Mouse (Mus musculus) stomach, embryonic 15.5 days (tissue): ENCODE measurements around the gene Bcl7a. TPM values are rescaled to one million over a fixed set of nuclear protein-coding genes. Genes with fewer than 3 reads are reported as not detected.

ENCODE experiments used
- ATAC-seq: fragments of 200-750 bp; cut with Nextera tagmentation; 2 replicates; pipeline ENCODE4 v1.8.0; 2017; ENCODE audit warnings: low read depth, moderate number of reproducible peaks, moderate TSS enrichment; ENCODE audit not compliant: insufficient read depth, low FRiP score
- H3K27ac ChIP-seq: fragments of 300-500 bp; sonication (generic); 2 replicates; pipeline ENCODE4 v1.5.1; 2015; ENCODE audit warnings: mild to moderate bottlenecking, inconsistent platforms
- H3K27me3 ChIP-seq: fragments of 300-500 bp; sonication (generic); replicated peaks from 2 replicates; pipeline ENCODE4 v1.6.1; 2015; ENCODE audit warnings: inconsistent platforms
- H3K36me3 ChIP-seq: fragments of 300-500 bp; sonication (generic); 2 replicates; pipeline ENCODE4 v1.6.1; 2015; ENCODE audit warnings: inconsistent platforms
- H3K4me1 ChIP-seq: fragments of 300-500 bp; sonication (generic); 2 replicates; pipeline ENCODE4 v1.6.1; 2015; ENCODE audit warnings: inconsistent platforms
- H3K4me2 ChIP-seq: fragments of 300-500 bp; sonication (generic); 2 replicates; pipeline ENCODE4 v1.6.1; 2015; ENCODE audit warnings: mild to moderate bottlenecking, inconsistent platforms
- H3K4me3 ChIP-seq: fragments of 300-500 bp; sonication (generic); replicated peaks from 2 replicates; pipeline ENCODE4 v1.5.1; 2015; ENCODE audit warnings: inconsistent platforms
- H3K9ac ChIP-seq: fragments of 300-500 bp; sonication (generic); 2 replicates; pipeline ENCODE4 v1.6.1; 2015; ENCODE audit warnings: inconsistent platforms
- H3K9me3 ChIP-seq: fragments of 300-500 bp; sonication (generic); 2 replicates; pipeline ENCODE4 v1.6.1; 2016; ENCODE audit warnings: inconsistent platforms
- WGBS: fragments of 180-500 bp; shearing (Covaris S2); methylation state at CpG from one replicate; pipeline ENCODE4 v1.1.7; 2015; 5-methylcytosine and 5-hydroxymethylcytosine counted together
- polyA plus RNA-seq: library from polyadenylated mRNA; unstranded; fragments of >200 nt; fragmentation: Nextera tagmentation; extraction: Ambion mirVana; gene quantifications from 2 replicates; pipeline ENCODE4 v1.2.1, GENCODE M21; 2015

Bcl7a gene
- 19.9 and 21.0 TPM in 2 replicates for polyA plus RNA-seq

DNA sequence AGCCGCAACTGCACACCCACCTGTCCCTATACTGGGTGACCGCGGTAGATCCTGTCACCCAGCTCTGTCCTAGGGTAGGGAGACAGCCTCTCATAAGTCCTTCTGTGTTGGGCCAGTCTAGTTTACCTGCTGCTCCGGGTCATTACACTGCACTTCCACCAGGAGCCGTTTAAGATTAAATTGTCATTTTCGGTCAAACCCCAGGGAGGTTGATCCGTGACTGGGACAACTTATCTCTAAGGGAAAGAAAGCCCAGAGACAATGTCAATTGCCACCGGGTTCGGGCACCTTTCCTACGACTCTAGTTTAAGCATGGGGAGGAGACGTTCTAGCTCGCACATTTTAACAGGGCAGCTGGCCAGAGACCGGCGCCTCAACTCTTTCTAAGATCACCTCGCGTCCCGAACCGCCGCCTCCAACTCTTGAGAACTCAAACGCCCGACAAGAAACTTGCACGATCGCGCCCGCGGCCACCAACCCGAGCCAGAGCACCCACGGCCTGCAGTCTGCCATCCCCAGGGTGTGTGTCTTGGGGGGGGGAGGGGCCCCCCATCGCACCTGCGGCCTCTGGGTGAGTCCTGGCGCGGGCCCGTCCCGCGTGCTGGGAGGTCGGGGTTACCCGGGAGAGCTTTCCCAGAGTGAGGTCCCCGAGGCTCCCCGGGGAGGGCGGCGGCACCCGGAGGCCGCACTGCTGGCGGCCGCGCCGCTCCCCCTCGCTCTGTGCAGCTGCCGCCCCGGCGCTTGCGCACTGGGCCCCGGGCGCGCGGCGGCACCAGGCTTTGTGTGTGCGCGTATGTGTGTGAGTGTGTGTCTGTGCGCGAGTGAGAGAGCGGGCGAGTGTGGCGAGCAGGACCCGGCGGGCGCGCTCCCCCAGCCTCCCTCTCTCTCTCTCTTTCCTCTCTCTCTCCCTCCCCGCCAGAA is at the start of gene Bcl7a:
Gene Bcl7a (plus strand): TSS at position 128 of the 921 bp plus-strand sequence.
- no peaks in the 10 kb centered on the region for H3K36me3 ChIP-seq
- peak; percentile 78 for ATAC-seq
- H3K9ac ChIP-seq: peak within 1 kb of the TSS; percentile 90
- H3K27me3 ChIP-seq: no peaks in the 10 kb centered on the region
- H3K4me3 ChIP-seq: peak within 1 kb of the TSS; percentile 80
- 1% methylated on average over 68 of the region's 69 CpGs for WGBS
- H3K4me1 ChIP-seq: peaks cover 13% of the 10 kb centered on the region
- H3K9me3 ChIP-seq: no peaks in the 10 kb centered on the region
- peak within 1 kb of the TSS; percentile 90 for H3K4me2 ChIP-seq
- H3K27ac ChIP-seq: peak within 1 kb of the TSS; percentile 97

DNA sequence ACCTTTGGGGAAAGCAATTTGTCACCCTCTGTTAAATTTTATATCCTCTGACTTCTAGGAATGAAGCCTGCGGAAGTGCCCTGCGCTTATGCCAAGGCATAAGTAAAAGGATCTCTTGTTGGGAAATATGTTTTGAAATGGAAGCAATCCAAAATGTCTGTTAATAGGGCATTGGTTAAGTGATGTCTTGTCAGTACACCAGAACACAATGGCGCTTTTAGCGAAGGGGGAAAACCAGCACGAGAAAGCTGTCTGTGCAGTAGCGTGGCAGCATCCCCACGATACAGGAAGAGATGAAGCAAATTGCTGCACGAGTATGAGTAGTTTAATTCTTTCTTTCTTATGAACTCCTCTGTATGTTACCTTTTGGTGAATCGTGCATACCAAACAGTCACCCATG is 49.0 kb upstream of the Bcl7a start:
- no peaks in the 10 kb centered on the region for H3K27me3 ChIP-seq
- ATAC-seq: no peak
- no peak overlapping the region for H3K9ac ChIP-seq
- H3K4me1 ChIP-seq: no peaks in the 10 kb centered on the region
- H3K9me3 ChIP-seq: no peaks in the 10 kb centered on the region
- H3K4me2 ChIP-seq: no peak overlapping the region
- 73% methylated on average over 9 of the region's 9 CpGs for WGBS
- H3K36me3 ChIP-seq: no peaks in the 10 kb centered on the region
- H3K4me3 ChIP-seq: no peak overlapping the region
- H3K27ac ChIP-seq: no peak overlapping the region

DNA sequence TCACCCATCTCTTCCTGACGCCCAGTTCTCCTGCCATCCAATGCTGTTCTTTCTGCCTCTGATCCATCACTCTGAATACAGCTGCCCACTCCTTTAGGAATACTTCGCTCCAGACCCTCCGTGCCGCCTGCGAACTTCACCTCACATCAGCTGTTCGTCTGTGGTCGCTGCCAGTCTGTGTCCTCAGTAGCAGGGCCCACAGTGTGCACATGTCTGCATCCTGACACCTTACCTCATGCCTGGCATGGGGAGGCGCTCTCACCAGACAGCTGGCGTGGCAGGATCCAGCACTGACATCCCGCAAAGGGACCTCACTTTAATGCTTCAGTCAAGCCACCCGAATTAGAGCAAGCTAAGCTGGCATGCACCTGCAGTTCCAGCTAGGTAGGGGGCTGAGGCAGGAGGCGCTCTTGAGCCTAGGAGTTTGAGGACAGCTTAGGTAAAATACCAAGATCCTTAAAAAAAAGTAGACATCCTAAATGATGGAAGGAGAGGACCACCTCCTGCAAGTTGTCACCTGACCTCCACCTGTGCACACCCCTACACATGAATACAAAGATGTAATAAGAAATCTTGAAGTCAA is 47.3 kb upstream of the Bcl7a start:
- 69% methylated on average over 12 of the region's 12 CpGs for WGBS
- Histone ChIP-seq H3K9ac (no peak overlapping the region), H3K36me3 (no peaks in the 10 kb centered on the region), H3K4me2 (no peak overlapping the region), H3K4me1 (peaks cover 5% of the 10 kb centered on the region; the same call in 1 of the 2 replicates), H3K4me3 (no peak overlapping the region), H3K27ac (no peak overlapping the region), H3K9me3 (no peaks in the 10 kb centered on the region), H3K27me3 (no peaks in the 10 kb centered on the region)
- no peak for ATAC-seq

DNA sequence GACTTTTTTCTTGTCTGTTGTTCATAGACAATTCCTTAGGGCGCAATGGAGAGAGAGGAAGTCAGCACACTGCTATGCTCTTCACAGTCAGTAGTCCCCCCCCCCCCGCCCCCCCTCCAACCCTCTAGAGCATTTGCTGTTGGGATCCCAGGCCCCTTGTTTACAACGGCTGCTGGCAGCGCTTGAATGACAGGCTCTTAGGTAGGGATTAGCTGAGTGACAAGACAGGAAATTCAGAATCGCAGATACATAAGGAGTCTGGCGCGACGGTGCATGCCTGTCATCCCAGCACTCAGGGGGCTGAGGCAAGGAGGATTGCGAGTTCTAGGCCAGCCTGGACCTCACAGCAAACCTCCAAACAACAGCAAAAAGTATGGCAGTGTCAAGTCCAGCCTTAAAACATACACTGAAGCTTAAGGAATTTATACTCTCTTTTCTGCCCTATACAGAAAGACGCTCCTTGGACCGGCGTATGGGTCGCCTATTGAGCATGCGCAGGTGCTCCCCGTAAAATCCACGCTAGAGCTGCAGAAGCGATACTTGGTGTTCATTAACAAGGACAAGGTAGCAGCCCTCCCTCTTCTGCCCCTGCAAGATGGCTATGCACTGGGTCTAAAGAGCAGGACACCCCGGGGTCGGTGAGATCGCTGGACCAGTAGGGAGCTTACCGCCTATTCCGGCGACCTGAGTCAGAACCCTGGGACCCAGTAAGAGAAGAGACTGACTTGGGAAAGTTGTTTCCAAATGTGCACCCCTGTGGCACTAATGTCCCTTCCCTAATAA is 46.5 kb upstream of the Bcl7a start:
- Histone ChIP-seq H3K4me1 (peaks cover 5% of the 10 kb centered on the region; the same call in 1 of the 2 replicates), H3K27ac (no peak overlapping the region), H3K27me3 (no peaks in the 10 kb centered on the region), H3K9me3 (no peaks in the 10 kb centered on the region), H3K36me3 (no peaks in the 10 kb centered on the region), H3K4me3 (no peak overlapping the region), H3K4me2 (no peak overlapping the region), H3K9ac (no peak overlapping the region)
- 62% methylated on average over 23 of the region's 23 CpGs for WGBS
- ATAC-seq: no peak

DNA sequence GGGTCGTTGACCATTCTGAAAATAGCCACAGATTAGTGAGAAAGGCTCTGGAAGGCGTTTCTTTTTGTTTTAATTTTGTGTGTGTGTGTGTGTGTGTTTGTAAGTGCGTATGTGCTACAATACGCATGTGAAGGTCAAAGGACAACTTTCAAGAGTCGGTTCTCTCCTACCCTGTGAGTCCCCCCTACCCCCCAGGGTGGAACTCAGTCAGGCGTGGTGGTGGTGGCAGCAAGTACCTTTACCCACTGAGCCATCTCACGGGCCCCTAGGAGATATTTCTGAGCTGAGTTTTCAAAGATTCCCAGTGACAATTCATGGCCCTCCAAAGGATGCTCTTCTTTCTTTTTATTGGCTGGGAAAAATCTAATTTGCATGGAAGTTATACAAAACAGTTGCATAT is 45.8 kb upstream of the Bcl7a start:
- Histone ChIP-seq H3K27me3 (no peaks in the 10 kb centered on the region), H3K4me1 (peaks cover 5% of the 10 kb centered on the region; the same call in 1 of the 2 replicates), H3K4me2 (no peak overlapping the region), H3K27ac (no peak overlapping the region), H3K9me3 (no peaks in the 10 kb centered on the region), H3K9ac (no peak overlapping the region), H3K4me3 (no peak overlapping the region), H3K36me3 (no peaks in the 10 kb centered on the region)
- WGBS: 79% methylated on average over 7 of the region's 7 CpGs
- no peak for ATAC-seq

DNA sequence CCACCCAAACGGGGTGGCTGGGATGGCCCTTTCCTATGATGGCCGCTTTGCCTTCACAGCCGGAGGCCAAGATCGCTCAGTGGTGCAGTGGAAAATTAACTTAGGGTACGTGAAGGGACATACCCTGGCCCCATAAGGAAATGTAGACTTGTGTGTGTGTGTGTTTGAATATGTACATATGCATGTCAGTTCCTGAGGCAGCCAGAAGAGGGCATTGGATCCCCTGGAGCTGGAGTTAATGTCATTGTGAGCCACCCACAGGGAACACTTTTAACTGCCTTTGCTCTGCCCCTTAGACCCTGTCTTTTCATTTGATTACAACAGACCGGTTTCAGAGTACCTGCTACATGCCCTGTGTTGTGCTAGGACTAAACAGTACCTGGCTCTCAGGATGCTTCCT is 45.1 kb upstream of the Bcl7a start:
- Histone ChIP-seq H3K9me3 (no peaks in the 10 kb centered on the region), H3K27me3 (no peaks in the 10 kb centered on the region), H3K4me1 (peaks cover 5% of the 10 kb centered on the region; the same call in 1 of the 2 replicates), H3K27ac (no peak overlapping the region), H3K36me3 (no peaks in the 10 kb centered on the region), H3K4me2 (no peak overlapping the region), H3K9ac (no peak overlapping the region), H3K4me3 (no peak overlapping the region)
- ATAC-seq: no peak
- WGBS: 86% methylated on average over 6 of the region's 6 CpGs

DNA sequence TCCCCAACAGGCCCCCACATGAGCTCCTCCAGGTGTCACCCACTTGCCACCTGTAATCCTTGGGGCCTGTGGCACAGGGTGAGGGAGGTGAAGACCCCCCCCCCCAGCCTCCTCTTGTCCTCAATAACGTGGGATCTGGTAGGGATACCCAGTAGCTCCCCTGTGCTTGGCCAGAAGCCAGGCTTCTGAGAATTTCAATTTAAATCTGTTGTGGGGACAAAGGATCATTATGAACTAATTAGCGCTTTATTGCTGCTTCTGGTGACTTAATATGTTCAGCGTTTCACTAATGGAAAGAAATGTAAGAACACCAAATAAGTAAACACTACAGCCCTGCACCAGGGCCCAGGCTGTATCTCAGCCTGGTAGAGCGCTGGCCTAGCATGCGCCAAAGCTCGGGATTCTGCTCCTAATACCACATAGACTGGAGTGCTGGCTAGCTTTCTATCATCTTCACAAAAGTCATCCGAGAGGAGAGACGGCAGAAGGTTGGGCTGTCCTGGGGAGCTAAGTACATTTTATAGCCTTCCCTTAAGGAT is 43.1 kb upstream of the Bcl7a start:
- no peaks in the 10 kb centered on the region for H3K27me3 ChIP-seq
- H3K4me2 ChIP-seq: no peak overlapping the region
- no peak overlapping the region for H3K9ac ChIP-seq
- H3K4me1 ChIP-seq: peaks cover 5% of the 10 kb centered on the region; the same call in 1 of the 2 replicates
- no peak overlapping the region for H3K4me3 ChIP-seq
- H3K27ac ChIP-seq: no peak overlapping the region
- H3K9me3 ChIP-seq: no peaks in the 10 kb centered on the region
- 66% methylated on average over 8 of the region's 8 CpGs for WGBS
- no peaks in the 10 kb centered on the region for H3K36me3 ChIP-seq
- no peak for ATAC-seq

DNA sequence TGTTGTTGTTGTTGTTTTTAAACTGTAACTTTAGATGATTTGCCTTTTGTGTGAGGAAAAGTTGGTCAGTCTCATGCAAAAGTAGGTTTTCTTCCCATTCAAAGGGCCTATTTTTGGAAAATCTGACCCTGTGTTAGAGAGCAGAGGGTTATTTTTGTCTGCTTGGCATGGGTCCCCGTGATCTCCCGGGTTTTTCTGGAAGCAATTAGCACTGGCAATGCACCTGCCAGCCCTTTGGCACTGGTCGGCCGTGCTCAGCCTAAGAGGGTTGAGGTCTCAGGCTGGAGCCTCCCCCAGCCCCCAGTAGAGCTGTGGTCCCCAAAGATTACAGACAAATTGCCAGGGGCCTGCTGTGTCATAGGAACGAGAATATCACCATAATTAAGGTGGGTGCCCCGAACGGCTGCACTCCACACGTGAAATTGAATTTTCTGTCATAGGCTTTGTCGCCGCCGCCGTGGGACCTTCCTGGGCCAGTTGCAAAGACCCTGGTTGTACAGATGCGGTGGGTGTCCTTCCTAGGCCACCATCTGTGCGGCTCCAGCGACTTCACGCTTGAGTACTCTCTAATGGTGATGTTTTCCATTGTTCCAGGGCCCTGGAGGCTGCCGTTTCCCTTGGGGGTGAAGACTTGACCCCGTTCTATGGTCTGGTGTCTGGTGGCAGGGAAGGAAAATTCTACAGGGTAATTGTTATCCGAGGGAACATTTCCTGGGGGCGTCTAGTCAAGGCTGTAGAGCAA is 41.7 kb upstream of the Bcl7a start:
- Histone ChIP-seq H3K27ac (no peak overlapping the region), H3K4me3 (no peak overlapping the region), H3K4me2 (no peak overlapping the region), H3K4me1 (peaks cover 5% of the 10 kb centered on the region; the same call in 1 of the 2 replicates), H3K27me3 (no peaks in the 10 kb centered on the region), H3K9ac (no peak overlapping the region), H3K36me3 (no peaks in the 10 kb centered on the region), H3K9me3 (no peaks in the 10 kb centered on the region)
- 77% methylated on average over 20 of the region's 20 CpGs for WGBS
- no peak for ATAC-seq

DNA sequence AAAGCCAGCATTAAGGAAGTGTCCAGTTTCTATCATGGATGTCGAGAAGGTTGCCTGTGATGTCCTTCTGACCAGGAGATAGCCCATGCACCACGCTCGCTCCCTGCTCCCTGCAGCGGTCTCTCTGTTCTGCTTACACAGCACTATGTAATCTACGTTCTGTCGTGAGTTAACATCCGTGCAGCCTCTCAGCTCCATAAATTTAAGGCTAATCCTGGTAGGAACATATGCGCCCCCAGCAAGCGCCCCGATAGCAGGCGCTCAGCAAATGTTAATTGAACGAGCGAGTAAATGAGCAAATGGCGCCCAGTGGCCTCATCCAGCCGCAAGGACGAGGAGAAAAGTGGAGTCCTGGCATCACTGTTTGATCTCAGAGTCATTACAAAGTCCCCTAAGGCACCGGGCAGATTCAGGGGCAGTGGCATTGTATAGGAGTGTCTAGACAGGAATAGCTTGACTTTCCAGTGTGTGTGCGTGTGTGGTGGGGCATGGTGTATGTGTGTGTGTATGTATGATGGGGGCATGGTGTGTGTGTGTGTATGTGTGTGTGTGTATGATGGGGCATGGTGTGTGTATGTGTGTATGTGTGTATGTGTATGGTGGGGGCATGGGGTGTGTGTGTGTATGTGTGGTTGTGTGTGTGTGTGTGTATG is 35.9 kb upstream of the Bcl7a start:
- Histone ChIP-seq H3K4me1 (peaks cover 5% of the 10 kb centered on the region; the same call in 1 of the 2 replicates), H3K9ac (no peak overlapping the region), H3K36me3 (no peaks in the 10 kb centered on the region), H3K27me3 (no peaks in the 10 kb centered on the region), H3K4me3 (no peak overlapping the region), H3K9me3 (no peaks in the 10 kb centered on the region), H3K27ac (no peak overlapping the region), H3K4me2 (no peak overlapping the region)
- WGBS: 76% methylated on average over 18 of the region's 18 CpGs
- no peak for ATAC-seq

DNA sequence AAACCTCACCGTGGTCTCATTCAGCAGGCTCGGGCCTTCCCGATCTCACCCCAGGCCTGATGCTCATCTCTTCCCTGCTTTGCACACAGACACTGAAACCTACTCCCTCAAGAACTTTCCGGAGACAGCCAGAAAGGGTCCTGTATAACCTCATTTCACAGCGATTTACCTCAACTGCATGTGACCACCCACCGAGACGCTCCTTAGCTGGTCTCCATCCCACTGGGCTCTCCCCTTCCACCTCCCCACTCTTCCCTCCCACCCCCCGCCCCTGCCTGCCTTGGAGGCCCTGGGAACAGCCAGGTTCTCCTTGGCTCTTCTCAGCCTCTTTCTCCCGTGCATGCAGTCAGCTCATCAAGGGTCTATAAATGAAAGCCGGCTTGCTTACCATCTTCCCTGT is 33.8 kb upstream of the Bcl7a start:
- Histone ChIP-seq H3K4me3 (no peak overlapping the region), H3K27ac (no peak overlapping the region), H3K36me3 (no peaks in the 10 kb centered on the region), H3K27me3 (no peaks in the 10 kb centered on the region), H3K4me2 (peak overlapping the region; percentile 10; the same call in 1 of the 2 replicates), H3K4me1 (peaks cover 5% of the 10 kb centered on the region; the same call in 1 of the 2 replicates), H3K9ac (no peak overlapping the region), H3K9me3 (no peaks in the 10 kb centered on the region)
- no peak for ATAC-seq
- WGBS: 28% methylated on average over 10 of the region's 10 CpGs
